Mouse (Mus musculus) retina, postnatal 1 day (tissue): ENCODE measurements around the gene 2210016L21Rik.

ENCODE experiments used
- DNase-seq: peaks from one replicate; pipeline ENCODE4 v3.0.0-alpha.2; 2012

2210016L21Rik gene

DNA sequence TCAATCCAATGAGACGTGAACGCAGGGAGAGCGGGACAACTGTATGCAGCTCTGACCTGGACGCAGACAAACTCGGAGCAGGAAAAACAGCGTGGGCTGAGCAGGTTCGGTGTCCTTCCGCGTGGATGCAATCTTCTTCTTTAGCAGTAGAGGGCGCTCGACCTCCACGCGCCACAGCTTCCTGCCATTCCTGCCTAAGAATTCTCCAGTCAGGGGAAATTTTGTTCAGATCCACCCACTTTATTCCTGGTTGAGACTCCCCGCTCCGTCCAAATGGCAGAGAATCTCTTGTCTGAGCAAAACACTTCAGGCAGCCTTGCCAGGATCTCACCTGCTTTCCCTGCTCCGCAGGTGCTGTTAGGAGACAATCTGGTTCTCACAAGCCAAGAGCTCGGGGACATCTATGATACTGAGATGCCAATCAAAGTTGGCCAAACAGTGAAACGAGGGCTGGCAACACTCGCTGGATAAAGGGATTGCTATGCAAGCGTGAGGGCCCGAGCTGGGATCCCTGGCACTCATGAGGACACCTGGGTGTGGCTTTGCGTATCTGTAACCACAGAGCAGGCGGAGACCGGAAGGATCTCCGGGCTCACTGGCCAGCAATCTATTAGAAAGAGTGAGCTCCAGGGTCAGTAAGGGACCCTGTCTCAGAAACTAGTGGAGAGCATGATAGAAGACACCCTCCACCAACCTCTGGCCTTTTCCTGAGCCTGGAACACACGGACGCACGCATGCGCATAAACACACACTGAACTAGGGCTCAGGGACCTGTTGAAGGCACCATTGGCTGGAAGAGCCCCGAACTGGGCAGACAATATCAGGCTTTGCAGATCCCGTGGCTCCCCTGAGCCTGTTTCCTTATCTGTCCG is 37.5 kb downstream of the 2210016L21Rik start:
- DNase-seq, result peak; percentile 84

DNA sequence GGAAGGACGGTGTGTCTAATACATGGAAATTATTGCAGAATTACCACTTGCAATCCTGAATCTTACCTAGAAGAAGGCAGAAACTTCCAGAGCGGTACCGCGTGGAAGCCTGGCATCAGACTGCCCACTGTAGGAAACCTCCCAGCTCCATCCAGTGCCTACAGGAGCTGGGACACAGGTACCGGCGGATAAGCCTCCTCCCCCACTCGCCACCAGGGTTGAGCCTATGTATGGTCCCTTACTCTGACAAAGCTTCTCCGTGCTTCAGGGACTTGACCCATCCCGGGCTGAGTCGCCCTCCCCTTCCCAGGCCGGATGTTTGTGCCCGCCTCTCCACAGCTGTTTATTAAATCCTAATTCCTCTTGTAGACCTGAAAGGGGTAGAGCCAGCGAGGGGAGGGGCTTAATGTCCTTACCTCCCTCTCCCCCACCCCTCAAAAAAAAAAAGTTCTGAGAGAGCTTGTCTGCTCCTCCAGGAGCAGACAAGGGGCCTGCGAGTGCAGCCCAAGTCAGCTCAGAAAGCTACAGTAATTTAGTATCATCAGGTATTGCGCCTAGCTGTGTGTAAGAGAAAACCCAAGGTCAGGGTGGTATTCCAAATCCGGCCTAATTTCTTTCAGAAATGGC is 38.3 kb downstream of the 2210016L21Rik start:
- peak; percentile 34 for DNase-seq

DNA sequence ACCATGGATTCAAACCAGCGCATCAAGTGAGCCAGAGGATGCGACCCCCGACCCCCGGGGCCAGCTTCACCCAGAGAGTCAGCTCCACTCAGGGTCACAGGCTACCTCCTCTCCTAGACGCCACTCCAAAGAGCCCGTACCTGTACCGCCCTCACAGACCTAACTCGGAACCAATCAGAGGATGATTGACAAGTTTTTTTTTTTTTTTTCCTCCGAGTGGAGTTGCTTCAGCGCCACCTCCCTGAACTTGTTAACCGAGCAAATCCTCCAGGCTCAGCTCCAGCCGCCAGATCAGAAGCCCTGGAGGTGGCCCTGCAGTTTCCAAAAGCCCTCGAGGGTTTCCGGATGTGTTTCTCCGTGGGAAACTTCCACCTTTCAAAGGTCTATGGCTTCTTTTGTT is 40.0 kb downstream of the 2210016L21Rik start:
- DNase-seq, result no peak

DNA sequence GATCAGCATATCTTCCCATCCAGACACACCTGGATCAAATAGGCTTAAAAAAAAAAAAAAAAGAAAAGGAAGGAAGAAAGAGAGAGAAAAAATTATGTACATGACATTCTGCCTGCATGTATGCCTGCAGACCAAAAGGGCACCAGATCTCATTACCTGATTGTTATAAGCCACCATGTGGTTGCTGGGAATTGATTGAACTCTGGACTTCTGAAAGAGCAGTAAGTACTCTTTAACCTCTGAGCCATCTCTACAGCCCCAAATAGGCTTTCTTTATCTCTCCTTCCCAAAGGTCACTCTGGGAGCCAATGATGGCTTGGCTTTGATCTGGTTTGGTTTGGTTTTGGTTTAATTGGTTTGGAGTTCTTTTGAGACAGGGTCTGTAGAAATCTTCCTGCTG is 43.1 kb downstream of the 2210016L21Rik start:
- no peak for DNase-seq

DNA sequence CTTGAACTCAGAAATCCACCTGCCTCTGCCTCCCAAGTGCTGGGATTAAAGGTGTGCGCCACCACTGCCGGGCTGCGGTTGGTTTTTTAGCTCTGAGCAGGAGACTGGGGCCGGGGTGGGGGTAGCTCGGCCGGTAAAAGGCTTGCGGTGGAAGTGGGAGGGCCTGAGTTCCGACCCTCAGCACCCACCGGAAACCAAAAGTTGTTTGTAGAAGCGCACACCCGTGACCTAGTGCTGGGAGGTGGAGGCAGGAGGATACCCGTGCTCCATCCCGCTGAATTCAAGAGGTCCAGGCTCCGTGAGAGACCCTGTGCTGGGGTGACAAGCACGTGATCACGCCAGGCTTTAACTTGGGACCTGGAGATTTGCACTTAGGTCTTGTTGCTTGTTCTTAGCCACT is 54.5 kb downstream of the 2210016L21Rik start:
- no peak for DNase-seq

DNA sequence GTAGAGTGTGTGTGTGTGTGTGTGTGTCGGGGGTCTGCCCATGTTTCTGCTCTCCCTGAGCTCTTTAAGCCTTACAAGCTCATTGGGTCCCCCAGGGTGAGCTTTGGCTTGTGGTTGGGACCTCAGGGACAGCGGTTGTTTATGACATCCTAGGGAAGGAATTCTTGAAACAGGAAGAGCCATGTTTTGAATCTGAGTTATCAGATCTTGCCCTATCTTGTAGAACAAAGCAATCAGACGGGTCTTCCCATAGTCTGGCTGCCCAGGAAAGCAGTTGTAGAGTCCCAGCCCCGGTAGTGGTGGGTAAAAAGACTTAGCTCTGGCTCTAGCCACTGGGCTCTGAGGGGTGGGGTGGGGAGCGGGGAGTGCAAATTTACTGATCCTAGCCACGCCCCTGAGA is 55.4 kb downstream of the 2210016L21Rik start:
- no peak for DNase-seq
